Mouse (Mus musculus) stomach, postnatal 0 days (tissue): Measurements from ENCODE around the gene Cept1.

Source experiments
- CTCF ChIP-seq: IDR thresholded peaks from 2 replicates; pipeline ENCODE4 v1.5.1; 2016; ENCODE audit warnings: antibody characterized with exemption, low read depth, mild to moderate bottlenecking, moderate library complexity
- EP300 ChIP-seq: optimal IDR thresholded peaks from 2 replicates; pipeline ENCODE3; 2016; ENCODE audit warnings: antibody characterized with exemption

DNA sequence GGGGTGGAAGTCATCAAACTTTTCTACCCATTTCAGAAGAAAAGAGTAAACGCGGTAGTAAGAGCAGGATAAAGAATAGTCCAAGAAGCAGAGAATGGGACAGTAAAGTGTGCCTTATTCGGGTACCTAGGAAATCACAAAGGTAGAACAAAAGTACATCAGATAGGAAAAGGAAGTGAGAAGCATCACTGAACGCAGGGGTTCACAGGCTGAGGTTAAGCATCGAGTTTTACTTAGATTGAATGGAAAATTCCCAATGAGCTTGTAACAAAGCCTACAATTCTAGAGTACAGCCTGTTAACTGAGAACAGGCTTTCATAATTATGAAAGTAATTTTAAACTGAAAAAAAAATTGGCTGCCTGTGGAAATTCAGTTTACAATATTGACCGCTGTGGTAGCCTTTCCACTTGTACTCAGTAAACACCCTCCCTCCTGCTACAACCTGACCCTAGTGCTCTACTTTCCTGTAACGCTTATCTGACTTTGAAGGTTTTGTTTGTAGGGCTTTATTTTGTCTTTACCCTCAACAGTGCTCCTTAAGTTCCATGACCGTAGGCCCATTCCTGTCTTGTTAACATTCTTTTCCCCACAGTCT, 2.8 kb downstream of the Cept1 start:
- TF ChIP-seq CTCF (no peak), EP300 (no peak)
